Mouse (Mus musculus) stomach, embryonic 16.5 days (tissue): ENCODE measurements around the gene Dnah2. TPM values are rescaled to one million over a fixed set of nuclear protein-coding genes. Genes with fewer than 3 reads are reported as not detected.

Experiments used
- ATAC-seq: fragments of 200-750 bp; cut with Nextera tagmentation; 2 replicates; pipeline ENCODE4 v1.8.0; 2017; ENCODE audit warnings: moderate number of reproducible peaks, moderate TSS enrichment; ENCODE audit not compliant: insufficient read depth, low FRiP score
- H3K27ac ChIP-seq: fragments of 300-500 bp; sonication (generic); 2 replicates; pipeline ENCODE4 v1.5.1; 2014; ENCODE audit warnings: low read length
- H3K27me3 ChIP-seq: fragments of 300-500 bp; sonication (generic); 2 replicates; pipeline ENCODE4 v1.6.1; 2014; ENCODE audit warnings: low read length, control low read depth, mixed read lengths; ENCODE audit not compliant: control insufficient read depth, insufficient read depth
- H3K36me3 ChIP-seq: fragments of 300-500 bp; sonication (generic); 2 replicates; pipeline ENCODE4 v1.6.1; 2014; ENCODE audit warnings: low read length; ENCODE audit not compliant: control insufficient read depth, insufficient read depth
- H3K4me1 ChIP-seq: fragments of 300-500 bp; sonication (generic); 2 replicates; pipeline ENCODE4 v1.6.1; 2014; ENCODE audit warnings: low read length, control low read depth, mixed read lengths; ENCODE audit not compliant: control insufficient read depth, insufficient read depth
- H3K4me2 ChIP-seq: fragments of 300-500 bp; sonication (generic); 2 replicates; pipeline ENCODE4 v1.6.1; 2014; ENCODE audit warnings: low read depth, low read length, mixed read lengths
- H3K4me3 ChIP-seq: fragments of 300-500 bp; sonication (generic); replicated peaks from 2 replicates; pipeline ENCODE4 v1.5.1; 2014; ENCODE audit warnings: mild to moderate bottlenecking, low read length
- H3K9ac ChIP-seq: fragments of 300-500 bp; sonication (generic); 2 replicates; pipeline ENCODE4 v1.6.1; 2014; ENCODE audit warnings: low read length
- H3K9me3 ChIP-seq: fragments of 300-500 bp; sonication (generic); replicated peaks from 2 replicates; pipeline ENCODE4 v1.6.1; 2016; ENCODE audit warnings: low read length, control low read depth; ENCODE audit not compliant: control insufficient read depth
- WGBS: fragments of 180-500 bp; shearing (Covaris S2); extraction: QIAGEN DNeasy Blood & Tissue Kit; methylation state at CpG from one replicate; pipeline ENCODE4 v1.1.7; 2014; 5-methylcytosine and 5-hydroxymethylcytosine counted together
- polyA plus RNA-seq: library from polyadenylated mRNA; unstranded; fragments of >200 nt; fragmentation: Nextera tagmentation; extraction: Ambion mirVana; gene quantifications from 2 replicates; pipeline ENCODE4 v1.2.1, GENCODE M21; 2015

Gene Dnah2
- polyA plus RNA-seq, 1 experiment from 2014 or later = 0.54 TPM

DNA sequence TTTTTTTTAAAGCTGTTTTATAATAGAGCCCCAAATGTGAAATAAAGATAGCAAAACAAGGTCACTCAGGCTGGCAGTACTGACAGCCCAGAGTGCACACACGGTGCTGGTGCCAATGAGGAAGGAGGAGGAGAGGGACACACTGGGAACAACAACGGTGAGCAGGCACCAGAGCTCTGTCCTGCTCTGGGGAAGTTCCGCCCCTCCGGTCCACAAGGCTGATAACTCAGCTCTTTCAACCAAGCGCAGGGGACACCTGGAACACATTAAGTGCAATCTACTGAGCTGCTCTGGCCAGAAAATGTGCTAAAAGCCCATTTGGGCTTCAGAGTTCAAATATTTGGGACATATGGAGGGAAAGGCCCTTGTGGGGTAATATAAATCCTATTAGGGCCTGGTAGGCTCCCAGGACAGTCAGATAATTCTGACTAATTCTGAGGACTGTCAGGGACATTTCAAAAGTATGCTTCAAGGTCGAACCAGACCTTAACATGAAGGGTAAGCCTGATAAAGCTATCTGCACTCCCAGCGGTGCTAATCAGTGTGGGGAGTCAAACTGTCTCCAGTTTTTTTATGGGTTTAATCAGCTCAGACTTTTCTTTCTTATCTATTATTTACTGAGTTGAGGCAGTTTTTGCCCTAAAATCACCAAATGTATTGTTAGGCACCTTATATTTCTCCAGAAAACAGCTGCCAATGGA, 38.0 kb downstream of the Dnah2 start:
- 18% methylated on average over 7 of the region's 7 CpGs for WGBS
- no peaks in the 10 kb centered on the region for H3K9me3 ChIP-seq

DNA sequence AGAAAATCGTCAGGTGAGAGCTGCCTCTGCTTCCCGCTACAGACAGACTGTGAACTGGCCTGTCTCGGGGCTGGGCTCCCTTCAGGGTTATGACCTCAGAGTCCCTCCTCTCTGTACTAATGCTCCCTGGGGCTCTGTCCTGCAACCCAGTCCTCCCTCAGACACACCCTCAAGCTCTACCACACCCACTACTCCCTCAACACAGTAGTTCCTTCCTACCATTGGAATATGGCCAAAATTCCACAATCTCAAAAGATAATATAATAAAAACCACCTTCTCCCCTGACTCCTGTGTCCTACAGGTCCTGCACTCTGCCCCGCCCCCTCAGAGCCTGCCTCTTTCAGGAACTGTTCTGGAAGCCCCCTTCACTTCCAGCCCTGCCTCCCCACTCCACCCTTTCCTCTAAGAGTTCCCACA, 45.0 kb downstream of the Dnah2 start:
- H3K27ac ChIP-seq = no peak overlapping the region
- no peak overlapping the region for H3K4me2 ChIP-seq
- peak; percentile 92 for ATAC-seq
- H3K9me3 ChIP-seq = no peaks in the 10 kb centered on the region
- H3K9ac ChIP-seq = no peak overlapping the region
- 32% methylated on average over 4 of the region's 4 CpGs for WGBS
- H3K4me1 ChIP-seq = peaks cover 21% of the 10 kb centered on the region
- H3K4me3 ChIP-seq = no peak overlapping the region
- no peaks in the 10 kb centered on the region for H3K36me3 ChIP-seq
- H3K27me3 ChIP-seq = no peaks in the 10 kb centered on the region

More for the DNA sequence above, 38.0 kb downstream of the Dnah2 start:
- Histone ChIP-seq H3K27ac (no peak overlapping the region), H3K9ac (peak overlapping the region; percentile 57), H3K4me3 (no peak overlapping the region), H3K36me3 (no peaks in the 10 kb centered on the region), H3K27me3 (no peaks in the 10 kb centered on the region), H3K4me2 (no peak overlapping the region), H3K4me1 (no peaks in the 10 kb centered on the region)
- no peak for ATAC-seq

DNA sequence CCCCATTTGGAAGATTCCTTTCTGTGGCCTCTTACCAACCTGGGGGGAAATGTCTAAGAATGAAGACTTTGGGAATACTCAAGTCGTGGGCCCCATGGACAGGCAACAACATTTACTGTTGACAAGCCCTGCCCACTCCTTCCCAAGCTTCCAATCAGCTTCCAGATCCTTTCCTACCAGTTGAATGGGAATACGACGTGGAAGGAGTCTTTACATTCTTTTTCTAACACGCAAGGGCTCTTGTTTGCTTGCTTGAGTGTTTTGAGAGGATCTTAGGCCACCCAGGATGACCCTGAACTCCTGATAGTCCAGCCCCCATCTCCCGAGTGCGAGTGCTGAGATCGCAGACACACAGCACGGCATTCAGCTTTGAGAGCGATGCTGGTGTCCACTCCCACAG, 47.4 kb downstream of the Dnah2 start:
- peaks cover 21% of the 10 kb centered on the region for H3K4me1 ChIP-seq
- 0 out of 2 replicates have a peak overlapping the region, but pooled peaks have one; percentile 19 for H3K4me2 ChIP-seq
- H3K9ac ChIP-seq = no peak overlapping the region
- 29% methylated on average over 9 of the region's 9 CpGs for WGBS
- no peaks in the 10 kb centered on the region for H3K27me3 ChIP-seq
- ATAC-seq = no peak
- H3K27ac ChIP-seq = no peak overlapping the region
- H3K4me3 ChIP-seq = no peak overlapping the region
- H3K36me3 ChIP-seq = no peaks in the 10 kb centered on the region
- no peaks in the 10 kb centered on the region for H3K9me3 ChIP-seq

DNA sequence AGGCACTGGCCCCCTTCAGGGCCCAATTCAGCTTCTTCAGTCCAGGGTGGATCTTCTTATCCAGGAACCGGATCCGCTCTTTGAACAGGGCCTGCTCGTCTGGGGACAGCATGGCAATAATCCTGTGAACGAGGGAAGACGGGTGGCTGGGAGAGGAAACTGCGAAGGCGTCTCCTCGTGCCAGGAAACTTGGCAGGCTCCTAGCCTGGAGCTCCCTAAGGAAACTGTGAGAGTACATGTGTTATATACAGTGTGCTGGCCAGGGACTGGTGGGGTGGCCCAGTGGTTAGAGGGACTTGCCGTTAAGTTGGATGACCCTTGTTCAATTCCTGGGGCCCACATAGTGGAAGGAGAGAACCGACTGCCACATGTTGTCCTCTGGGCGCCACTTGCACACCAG, 49.8 kb downstream of the Dnah2 start:
- ATAC-seq = no peak
- H3K27ac ChIP-seq = no peak overlapping the region
- peaks cover 19% of the 10 kb centered on the region for H3K4me1 ChIP-seq
- no peaks in the 10 kb centered on the region for H3K9me3 ChIP-seq
- no peaks in the 10 kb centered on the region for H3K36me3 ChIP-seq
- 86% methylated on average over 11 of the region's 11 CpGs for WGBS
- H3K4me3 ChIP-seq = no peak overlapping the region
- no peak overlapping the region for H3K9ac ChIP-seq
- H3K4me2 ChIP-seq = no peak overlapping the region
- no peaks in the 10 kb centered on the region for H3K27me3 ChIP-seq

DNA sequence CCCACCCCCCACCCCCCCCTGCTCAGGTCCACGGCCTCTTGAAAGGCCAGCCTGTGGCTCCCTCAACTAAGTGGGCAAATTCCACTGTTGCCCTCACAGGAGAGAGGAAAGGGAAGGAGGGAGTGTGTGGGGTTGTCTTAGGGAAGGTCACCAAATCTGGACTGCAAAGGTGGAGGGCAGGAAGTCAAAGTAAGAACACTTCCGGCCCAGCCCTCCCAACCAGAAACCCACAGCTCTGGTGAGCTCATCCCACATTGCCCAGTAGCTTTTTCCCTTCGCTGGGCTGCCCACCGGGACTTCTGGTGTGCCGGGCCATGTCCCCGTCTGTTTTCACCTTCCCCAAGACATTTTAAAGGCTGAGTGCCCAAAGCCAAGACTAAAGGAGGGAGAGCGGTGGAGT, 57.2 kb downstream of the Dnah2 start:
- 74% methylated on average over 7 of the region's 7 CpGs for WGBS
- no peak for ATAC-seq
- H3K36me3 ChIP-seq = no peaks in the 10 kb centered on the region

DNA sequence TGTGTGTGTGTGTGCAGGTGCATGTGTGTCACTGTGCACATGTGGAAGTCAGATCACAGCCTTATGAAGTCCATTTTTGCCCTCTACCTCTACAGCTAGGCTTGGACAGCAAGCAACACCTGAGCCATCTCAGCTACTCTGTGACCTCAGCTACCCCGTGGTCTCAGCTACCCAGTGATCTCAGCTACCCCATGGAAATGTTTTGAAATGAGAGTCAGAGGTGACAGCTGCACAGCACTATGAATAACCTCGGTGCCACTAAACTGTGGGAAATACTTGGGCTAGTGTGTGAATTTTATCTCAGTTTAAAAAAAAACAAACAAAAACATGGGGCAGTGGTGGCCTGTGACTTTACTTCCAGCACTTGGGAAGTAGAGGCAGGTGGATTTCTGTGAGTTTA, 58.0 kb downstream of the Dnah2 start:
- Histone ChIP-seq H3K9ac (no peak overlapping the region), H3K4me1 (no peaks in the 10 kb centered on the region), H3K36me3 (no peaks in the 10 kb centered on the region), H3K9me3 (no peaks in the 10 kb centered on the region), H3K27ac (no peak overlapping the region), H3K27me3 (no peaks in the 10 kb centered on the region), H3K4me3 (no peak overlapping the region), H3K4me2 (no peak overlapping the region)
- WGBS = 54% methylated on average over 2 of the region's 2 CpGs
- ATAC-seq = no peak

More for the DNA sequence above, 57.2 kb downstream of the Dnah2 start:
- no peak overlapping the region for H3K9ac ChIP-seq
- no peaks in the 10 kb centered on the region for H3K27me3 ChIP-seq
- H3K9me3 ChIP-seq = no peaks in the 10 kb centered on the region
- H3K4me3 ChIP-seq = no peak overlapping the region
- H3K4me2 ChIP-seq = no peak overlapping the region
- H3K4me1 ChIP-seq = no peaks in the 10 kb centered on the region
- H3K27ac ChIP-seq = no peak overlapping the region

GRCm38 (mm10) chr11:69487474-69487873, 61.4 kb downstream of the Dnah2 start:
- H3K4me3 ChIP-seq = no peak overlapping the region
- no peak overlapping the region for H3K27ac ChIP-seq
- no peaks in the 10 kb centered on the region for H3K4me1 ChIP-seq
- no peaks in the 10 kb centered on the region for H3K9me3 ChIP-seq
- no peak overlapping the region for H3K4me2 ChIP-seq
- ATAC-seq = no peak
- WGBS = 71% methylated on average over 2 of the region's 2 CpGs
- H3K9ac ChIP-seq = no peak overlapping the region
- no peaks in the 10 kb centered on the region for H3K27me3 ChIP-seq
- H3K36me3 ChIP-seq = no peaks in the 10 kb centered on the region

GRCm38 (mm10) chr11:69477645-69478044, 71.3 kb downstream of the Dnah2 start:
- no peaks in the 10 kb centered on the region for H3K4me1 ChIP-seq
- no peaks in the 10 kb centered on the region for H3K36me3 ChIP-seq
- no peak overlapping the region for H3K27ac ChIP-seq
- no peak overlapping the region for H3K4me2 ChIP-seq
- no peak overlapping the region for H3K9ac ChIP-seq
- H3K27me3 ChIP-seq = no peaks in the 10 kb centered on the region
- WGBS = 90% methylated on average over 8 of the region's 8 CpGs
- H3K4me3 ChIP-seq = no peak overlapping the region
- H3K9me3 ChIP-seq = no peaks in the 10 kb centered on the region
- ATAC-seq = no peak

DNA sequence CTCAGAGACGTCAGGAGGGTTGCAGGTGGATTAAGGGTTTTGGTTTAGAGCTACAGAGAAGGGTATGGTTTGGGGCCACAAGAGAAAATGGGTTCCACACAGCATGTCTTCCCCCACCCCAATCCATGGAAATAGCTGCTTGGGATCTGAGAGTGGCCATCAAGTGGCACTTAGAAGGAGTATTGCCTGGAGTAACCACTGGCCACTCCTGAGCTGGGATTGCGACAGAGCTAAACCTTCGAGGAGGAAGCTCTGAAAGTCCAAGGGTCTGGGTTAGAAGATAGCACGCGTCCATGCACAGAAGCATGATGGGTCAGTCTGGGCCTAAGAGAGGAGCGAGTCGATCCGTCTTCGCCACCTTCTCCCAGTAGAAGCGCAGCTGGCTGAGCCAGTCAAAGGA, 72.1 kb downstream of the Dnah2 start:
- H3K27me3 ChIP-seq = no peaks in the 10 kb centered on the region
- no peak overlapping the region for H3K4me3 ChIP-seq
- 90% methylated on average over 10 of the region's 10 CpGs for WGBS
- no peaks in the 10 kb centered on the region for H3K4me1 ChIP-seq
- H3K9me3 ChIP-seq = no peaks in the 10 kb centered on the region
- H3K27ac ChIP-seq = no peak overlapping the region
- no peaks in the 10 kb centered on the region for H3K36me3 ChIP-seq
- no peak overlapping the region for H3K9ac ChIP-seq
- no peak overlapping the region for H3K4me2 ChIP-seq
- no peak for ATAC-seq
